Mouse (Mus musculus) hindbrain, embryonic 14.5 days (tissue): ENCODE data around the gene Rufy3. TPM values are rescaled to one million over a fixed set of nuclear protein-coding genes. Genes with fewer than 3 reads are reported as not detected.
"Not testable (repeated sequence)": the region's sequence is repeated elsewhere in the genome, so short reads cannot be mapped to it uniquely, and the experiment has no call there.

ENCODE experiments used
- ATAC-seq: fragments of 200-750 bp; cut with Nextera tagmentation; 2 replicates; pipeline ENCODE4 v1.8.0; 2017; ENCODE audit warnings: moderate number of reproducible peaks, mild to moderate bottlenecking, moderate TSS enrichment, moderate library complexity; ENCODE audit not compliant: low FRiP score
- DNase-seq: peaks from one replicate; pipeline ENCODE4 v3.0.0-alpha.2; 2015; ENCODE audit warnings: low spot score
- H3K27ac ChIP-seq: fragments of 300-500 bp; sonication (generic); 2 replicates; pipeline ENCODE4 v1.5.1; 2014; ENCODE audit warnings: mild to moderate bottlenecking, moderate library complexity
- H3K27me3 ChIP-seq: fragments of 300-500 bp; sonication (generic); 2 replicates; pipeline ENCODE4 v1.6.1; 2014; ENCODE audit warnings: mild to moderate bottlenecking, low read length, mixed read lengths; ENCODE audit not compliant: control insufficient read depth, insufficient read depth
- H3K36me3 ChIP-seq: fragments of 300-500 bp; sonication (generic); replicated peaks from 2 replicates; pipeline ENCODE4 v1.6.1; 2014; ENCODE audit not compliant: control insufficient read depth, insufficient read depth
- H3K4me1 ChIP-seq: fragments of 300-500 bp; sonication (generic); replicated peaks from 2 replicates; pipeline ENCODE4 v1.6.1; 2014; ENCODE audit warnings: antibody characterized with exemption, low read length, mixed read lengths; ENCODE audit not compliant: control insufficient read depth, insufficient read depth
- H3K4me2 ChIP-seq: fragments of 300-500 bp; sonication (generic); replicated peaks from 2 replicates; pipeline ENCODE4 v1.6.1; 2014; ENCODE audit warnings: mild to moderate bottlenecking, moderate library complexity
- H3K4me3 ChIP-seq: fragments of 300-500 bp; sonication (generic); replicated peaks from 2 replicates; pipeline ENCODE4 v1.5.1; 2014; ENCODE audit warnings: mild to moderate bottlenecking, low read length
- H3K9ac ChIP-seq: fragments of 300-500 bp; sonication (generic); 2 replicates; pipeline ENCODE4 v1.6.1; 2014
- H3K9me3 ChIP-seq: fragments of 300-500 bp; sonication (generic); 2 replicates; pipeline ENCODE4 v1.6.1; 2016; ENCODE audit warnings: low read length; ENCODE audit not compliant: control insufficient read depth
- WGBS: fragments of 180-500 bp; shearing (Covaris S2); extraction: QIAGEN DNeasy Blood & Tissue Kit; methylation state at CpG from one replicate; pipeline ENCODE4 v1.1.7; 2014; 5-methylcytosine and 5-hydroxymethylcytosine counted together
- polyA plus RNA-seq: library from polyadenylated mRNA; unstranded; fragments of >200 nt; fragmentation: Nextera tagmentation; extraction: Ambion mirVana; gene quantifications from 2 replicates; pipeline ENCODE4 v1.2.1, GENCODE M21; 2014

Gene Rufy3
- 300 and 303 TPM in 2 replicates for polyA plus RNA-seq

DNA sequence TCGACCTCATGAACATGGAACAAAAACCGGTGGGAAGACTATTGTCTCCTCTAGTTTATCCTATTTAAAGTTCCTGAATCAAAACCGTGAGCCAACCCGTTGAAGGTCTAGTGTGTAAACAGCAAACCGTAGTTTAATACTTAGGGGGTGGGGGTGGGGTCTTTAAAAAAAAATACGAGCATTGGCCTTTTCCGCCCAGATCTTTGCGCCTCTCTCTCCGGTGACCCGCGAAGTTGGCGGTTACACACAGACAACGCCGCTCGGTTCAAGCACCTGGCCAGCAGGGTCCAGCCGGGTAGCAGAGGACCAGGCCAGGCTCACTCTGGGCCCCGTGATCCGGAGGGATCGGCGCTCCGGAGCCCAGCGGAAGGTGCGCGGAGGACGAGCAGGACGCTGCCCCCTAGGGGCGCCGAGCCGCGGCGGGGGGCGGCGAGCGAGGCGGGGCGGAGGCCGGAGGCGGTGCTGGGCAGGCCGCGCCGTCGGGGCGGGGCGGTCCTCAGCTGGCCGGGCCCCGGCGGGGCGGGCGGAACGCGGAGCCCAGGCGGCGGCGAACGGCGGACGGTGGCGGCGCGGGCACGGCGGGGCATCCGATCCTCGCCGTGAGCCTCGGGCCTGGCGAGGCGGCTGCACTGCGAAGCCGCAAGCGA lies at the start of gene Rufy3:
Rufy3 (plus strand) TSS at position 540 of the 647 bp plus-strand sequence.
- Histone ChIP-seq H3K4me1 (peaks cover 22% of the 10 kb centered on the region; the same call in 1 of the 2 replicates), H3K4me2 (peak within 1 kb of the TSS; percentile 57), H3K9me3 (no peaks in the 10 kb centered on the region), H3K4me3 (peak within 1 kb of the TSS; percentile 91), H3K36me3 (no peaks in the 10 kb centered on the region), H3K27me3 (no peaks in the 10 kb centered on the region), H3K27ac (peak within 1 kb of the TSS; percentile 89), H3K9ac (peak within 1 kb of the TSS; percentile 86)
- ATAC-seq (peak; percentile 85), DNase-seq (peak; percentile 71)
- WGBS = under 1% methylated on average over 49 of the region's 71 CpGs

DNA sequence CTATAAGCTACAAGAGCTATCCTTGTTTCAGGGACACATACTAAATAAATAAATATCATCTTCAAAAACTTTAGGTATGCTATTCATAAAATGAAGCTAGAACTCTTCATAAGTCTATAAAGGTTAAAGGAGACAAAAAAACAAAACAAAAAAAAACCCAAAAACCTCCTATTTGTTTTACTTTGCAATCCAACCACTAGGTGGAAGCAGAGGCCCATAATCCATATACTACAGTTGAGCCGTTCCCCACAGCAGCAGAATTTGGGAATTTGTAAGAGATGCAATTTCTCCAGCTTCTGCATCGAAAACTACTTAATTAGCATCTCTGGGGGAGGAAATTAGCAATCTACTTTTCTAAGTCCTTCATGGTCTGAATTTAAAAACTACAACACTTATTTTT lies 45.6 kb upstream of the Rufy3 start:
- DNase-seq (peak; percentile 74), ATAC-seq (peak; percentile 66; the same call in 1 of the 2 replicates)
- Histone ChIP-seq H3K4me1 (no peaks in the 10 kb centered on the region), H3K4me3 (no peak overlapping the region), H3K27me3 (no peaks in the 10 kb centered on the region), H3K9ac (no peak overlapping the region), H3K27ac (no peak overlapping the region), H3K4me2 (no peak overlapping the region), H3K9me3 (no peaks in the 10 kb centered on the region), H3K36me3 (no peaks in the 10 kb centered on the region)
- 5% methylated on average over 2 of the region's 2 CpGs for WGBS

DNA sequence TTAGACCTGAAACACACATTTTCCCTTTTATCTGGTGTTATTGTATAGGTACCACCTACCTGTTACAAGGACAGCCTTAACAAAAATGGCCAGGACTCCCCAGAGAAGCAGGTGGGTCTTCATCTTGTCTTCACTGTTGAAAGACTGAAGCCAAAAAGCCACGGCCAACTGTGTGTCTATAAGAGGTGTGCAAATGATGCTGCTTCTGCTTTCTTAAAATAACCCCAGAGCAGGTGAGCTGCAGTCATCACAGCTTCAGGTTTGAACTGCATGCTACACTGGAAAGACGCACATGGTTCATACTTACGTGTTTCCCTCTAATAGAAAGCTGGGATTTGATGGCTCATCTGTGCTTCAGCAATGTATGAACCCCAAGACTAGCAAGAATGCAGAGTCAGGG lies 37.2 kb upstream of the Rufy3 start, which contains the start of gene Jchain:
Jchain (minus strand) TSS at position 235 of the 400 bp plus-strand sequence.
- DNase-seq = no peak
- Histone ChIP-seq H3K36me3 (no peaks in the 10 kb centered on the region), H3K9ac (no peak within 1 kb of the TSS), H3K27ac (no peak within 1 kb of the TSS), H3K9me3 (no peaks in the 10 kb centered on the region), H3K4me3 (no peak within 1 kb of the TSS), H3K27me3 (no peaks in the 10 kb centered on the region), H3K4me2 (no peak within 1 kb of the TSS), H3K4me1 (no peaks in the 10 kb centered on the region)
- WGBS = 89% methylated on average over 3 of the region's 3 CpGs
- no peak for ATAC-seq

DNA sequence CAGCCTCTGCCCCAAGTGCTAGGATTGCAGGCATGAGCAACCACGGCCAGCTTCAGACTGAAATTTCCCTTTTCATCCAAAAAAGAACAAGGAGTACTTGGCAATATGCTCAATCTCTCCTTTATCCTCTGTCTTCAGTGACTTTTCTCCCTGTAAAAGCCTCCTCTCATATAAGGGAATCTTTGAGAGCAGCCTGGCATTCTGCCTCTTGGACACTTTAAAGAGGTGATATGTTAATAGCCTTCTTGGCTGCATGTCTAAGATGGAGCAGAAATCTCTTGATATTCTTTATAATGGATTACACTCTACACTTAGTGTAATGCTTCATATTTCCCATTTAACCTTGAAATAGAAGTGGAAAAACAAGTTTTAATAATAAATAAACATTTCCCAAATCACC lies 33.9 kb upstream of the Rufy3 start:
- no peak overlapping the region for H3K27ac ChIP-seq
- no peaks in the 10 kb centered on the region for H3K9me3 ChIP-seq
- no peak overlapping the region for H3K9ac ChIP-seq
- 52% methylated on average over 1 of the region's 1 CpGs for WGBS
- H3K4me1 ChIP-seq = no peaks in the 10 kb centered on the region
- no peak overlapping the region for H3K4me3 ChIP-seq
- H3K4me2 ChIP-seq = no peak overlapping the region
- no peaks in the 10 kb centered on the region for H3K27me3 ChIP-seq
- no peaks in the 10 kb centered on the region for H3K36me3 ChIP-seq
- ATAC-seq (no peak), DNase-seq (no peak)

DNA sequence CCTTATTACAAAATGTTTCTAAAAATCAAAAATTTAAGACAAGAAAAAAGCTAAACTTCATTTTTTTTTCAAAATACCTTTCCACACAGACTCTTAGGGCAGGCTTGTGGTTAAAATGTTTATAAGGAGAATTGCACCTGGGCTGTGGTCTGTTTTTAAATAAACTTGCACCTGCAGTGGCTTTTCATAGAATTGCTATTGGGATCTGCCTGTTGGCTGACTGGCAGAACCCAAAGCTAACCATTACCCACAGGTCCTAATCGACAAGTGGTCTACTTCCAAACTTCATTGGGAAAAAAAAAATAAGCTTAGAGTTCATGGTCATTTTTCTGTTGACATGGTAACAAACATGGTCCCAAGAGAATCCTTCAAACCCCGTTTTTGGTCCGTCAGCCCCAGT lies 30.1 kb upstream of the Rufy3 start:
- H3K4me1 ChIP-seq = no peaks in the 10 kb centered on the region
- H3K9me3 ChIP-seq = no peaks in the 10 kb centered on the region
- no peak overlapping the region for H3K9ac ChIP-seq
- no peak overlapping the region for H3K4me3 ChIP-seq
- no peaks in the 10 kb centered on the region for H3K27me3 ChIP-seq
- no peaks in the 10 kb centered on the region for H3K36me3 ChIP-seq
- no peak for ATAC-seq
- WGBS = 71% methylated on average over 3 of the region's 3 CpGs
- no peak overlapping the region for H3K27ac ChIP-seq
- DNase-seq = no peak
- H3K4me2 ChIP-seq = no peak overlapping the region

DNA sequence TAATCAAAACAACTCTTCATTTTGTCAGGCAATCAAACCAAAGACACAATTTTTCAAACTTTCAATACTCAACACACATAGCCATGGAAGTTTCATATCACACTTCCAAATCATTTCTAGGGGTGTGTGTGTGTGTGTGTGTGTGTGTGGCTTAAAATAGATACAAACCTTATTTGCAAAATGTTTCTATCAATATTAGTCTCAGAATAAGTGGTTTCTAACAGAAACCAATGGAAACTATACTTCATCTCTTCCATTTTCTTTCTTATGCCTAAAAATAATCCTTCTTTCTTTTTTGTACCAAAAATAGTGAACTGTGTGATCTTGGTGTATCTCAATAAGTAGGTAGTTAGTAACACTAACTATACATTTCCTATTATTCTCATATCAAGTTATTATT lies 24.0 kb upstream of the Rufy3 start:
- no peak for ATAC-seq
- Histone ChIP-seq H3K27me3 (no peaks in the 10 kb centered on the region), H3K36me3 (no peaks in the 10 kb centered on the region)

DNA sequence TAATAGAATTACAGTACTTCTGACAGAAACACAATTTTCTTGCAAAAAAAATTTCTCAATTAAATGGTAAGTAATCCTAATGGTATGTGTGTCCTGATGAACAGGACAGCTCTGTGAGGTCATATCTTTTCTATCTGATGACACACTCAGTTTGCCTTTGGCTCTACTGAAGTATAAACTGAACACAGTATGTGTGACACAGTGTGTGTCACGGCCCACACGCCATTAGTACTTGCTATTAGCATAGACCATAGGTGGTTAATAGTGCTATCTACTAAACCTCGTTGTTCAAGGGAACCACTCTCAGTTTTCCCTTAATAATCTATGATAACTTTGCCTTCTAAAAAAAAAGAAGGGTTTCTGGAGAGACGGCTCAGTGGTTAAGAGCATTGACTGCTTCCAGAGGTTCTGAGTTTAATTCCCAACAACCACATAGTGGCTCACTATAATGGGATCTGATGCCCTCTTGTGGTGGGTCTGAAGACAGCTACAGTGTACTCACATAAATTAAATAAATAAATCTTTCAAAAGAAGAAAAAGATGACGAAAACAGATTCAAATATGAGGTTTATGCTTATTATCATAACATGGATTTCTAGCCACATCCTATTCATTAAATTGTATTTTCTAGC lies 22.1 kb upstream of the Rufy3 start:
- H3K4me1 ChIP-seq = no peaks in the 10 kb centered on the region
- H3K4me2 ChIP-seq = no peak overlapping the region
- 64% methylated on average over 5 of the region's 5 CpGs for WGBS
- ATAC-seq = peak; percentile 81
- DNase-seq = peak; percentile 48
- H3K4me3 ChIP-seq = no peak overlapping the region
- H3K36me3 ChIP-seq = no peaks in the 10 kb centered on the region
- H3K27me3 ChIP-seq = no peaks in the 10 kb centered on the region
- H3K27ac ChIP-seq = no peak overlapping the region
- no peaks in the 10 kb centered on the region for H3K9me3 ChIP-seq
- H3K9ac ChIP-seq = no peak overlapping the region

More for the DNA sequence above, 24.0 kb upstream of the Rufy3 start:
- no peak overlapping the region for H3K27ac ChIP-seq
- H3K4me3 ChIP-seq = no peak overlapping the region
- no peaks in the 10 kb centered on the region for H3K9me3 ChIP-seq
- DNase-seq = no peak
- H3K9ac ChIP-seq = no peak overlapping the region
- no peak overlapping the region for H3K4me2 ChIP-seq
- no peaks in the 10 kb centered on the region for H3K4me1 ChIP-seq

DNA sequence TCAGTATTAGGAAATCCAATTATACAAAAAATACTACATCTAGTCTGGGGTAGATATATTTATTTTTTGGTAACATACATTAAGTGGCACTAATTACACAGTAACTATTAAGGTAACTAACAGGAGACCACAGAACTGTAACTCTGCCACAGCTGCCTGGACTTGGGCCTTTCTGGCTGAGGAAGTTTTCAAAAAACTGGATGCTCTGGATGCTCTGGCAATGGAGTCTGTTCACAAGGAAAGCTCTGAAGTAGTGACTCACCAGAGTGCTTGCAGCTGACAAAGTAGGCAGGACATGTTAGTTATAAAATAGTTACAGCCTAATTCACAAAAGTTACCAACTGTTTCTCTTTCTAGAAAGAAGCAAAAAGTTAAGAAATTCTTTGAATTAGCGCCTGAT lies 20.4 kb upstream of the Rufy3 start:
- not testable (repeated sequence) for H3K9me3 ChIP-seq, DNase-seq, H3K27ac ChIP-seq, ATAC-seq, H3K36me3 ChIP-seq, H3K4me2 ChIP-seq, H3K9ac ChIP-seq, H3K27me3 ChIP-seq, H3K4me1 ChIP-seq, H3K4me3 ChIP-seq
- 92% methylated on average over 1 of the region's 1 CpGs for WGBS

DNA sequence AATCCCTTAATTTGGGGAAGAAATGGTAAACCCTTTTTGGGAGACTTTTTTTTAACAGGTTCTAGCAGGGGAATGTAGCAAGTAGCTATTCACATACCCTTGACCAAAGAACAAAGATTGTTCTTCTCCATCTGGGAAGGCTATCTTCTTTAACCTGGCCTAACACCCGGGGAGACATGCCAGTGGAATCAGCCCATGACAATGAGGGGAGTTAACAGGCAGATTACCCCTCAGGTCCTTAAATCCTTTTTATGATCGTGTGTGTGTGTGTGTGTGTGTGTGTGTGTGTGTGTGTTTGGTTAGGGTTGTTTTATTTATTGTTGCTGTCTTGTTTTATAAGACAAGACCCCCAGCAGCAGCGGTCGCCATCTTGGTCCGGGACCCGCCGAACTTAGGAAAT lies 19.3 kb upstream of the Rufy3 start:
- Histone ChIP-seq H3K27ac (no peak overlapping the region), H3K4me2 (no peak overlapping the region), H3K9ac (no peak overlapping the region), H3K4me3 (no peak overlapping the region), H3K36me3 (no peaks in the 10 kb centered on the region), H3K27me3 (no peaks in the 10 kb centered on the region), H3K4me1 (no peaks in the 10 kb centered on the region), H3K9me3 (no peaks in the 10 kb centered on the region)
- no peak for ATAC-seq
- DNase-seq = no peak
- 85% methylated on average over 7 of the region's 7 CpGs for WGBS
